Mouse (Mus musculus): ENCODE results near the gene Hipk3. TPM values are rescaled to one million over a fixed set of nuclear protein-coding genes. Genes with fewer than 3 reads are reported as not detected.

Gene Hipk3
- total and polyA plus RNA-seq, 2 experiments from 2014 or later: 29.7 to 213 TPM

DNA sequence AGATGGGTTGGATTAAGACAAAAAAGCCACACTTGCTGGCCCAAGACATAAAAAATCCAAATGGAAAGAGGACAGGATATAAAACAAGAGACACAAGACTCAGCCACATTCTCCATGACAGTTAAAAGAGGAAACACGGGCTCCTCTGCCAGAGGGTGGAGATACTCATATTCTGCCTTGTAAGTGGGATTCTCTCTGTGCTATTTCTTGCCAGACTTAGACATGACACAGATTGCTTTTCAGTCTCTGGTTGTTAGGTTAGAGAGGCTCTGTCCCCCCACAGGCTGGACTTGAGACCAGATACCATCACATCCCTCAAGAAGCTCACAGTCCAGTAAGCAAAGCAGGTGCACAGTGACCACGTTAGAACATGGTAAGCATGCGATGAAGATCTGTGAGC is 81.2 kb downstream of the Hipk3 start:
- Histone ChIP-seq H3K4me1 (ENCODE audit: control insufficient read depth, insufficient read depth) (0 out of 2 replicates have a peak, but pooled peaks cover 6% of the 10 kb centered on the region), H3K9me3 (replicated peaks; ENCODE audit: control insufficient read depth, low read length) (no peaks in the 10 kb centered on the region), H3K9ac (replicated peaks; ENCODE audit: low read depth, low read length) (no peak overlapping the region), H3K4me3 (ENCODE audit: low read depth, low read length) (no peak overlapping the region), H3K27me3 (ENCODE audit: control insufficient read depth, insufficient read depth, low read length) (peaks cover 49% of the 10 kb centered on the region), H3K4me2 (ENCODE audit: low read depth, low read length) (no peak overlapping the region), H3K27ac (ENCODE audit: low read depth) (no peak overlapping the region), H3K36me3 (replicated peaks; ENCODE audit: control insufficient read depth, insufficient read depth, low read length) (no peaks in the 10 kb centered on the region)
- 80% methylated on average over 3 of the region's 3 CpGs for WGBS
- no peak for TF ChIP-seq EP300 (IDR thresholded peaks at IDR 0.05; ENCODE audit: low read depth)
- TF ChIP-seq CTCF (IDR thresholded peaks at IDR 0.05; ENCODE audit: low read depth): no peak
- no peak for DNase-seq (ENCODE audit: low spot score)
- ATAC-seq (ENCODE audit: insufficient read depth, low read depth): no peak

DNA sequence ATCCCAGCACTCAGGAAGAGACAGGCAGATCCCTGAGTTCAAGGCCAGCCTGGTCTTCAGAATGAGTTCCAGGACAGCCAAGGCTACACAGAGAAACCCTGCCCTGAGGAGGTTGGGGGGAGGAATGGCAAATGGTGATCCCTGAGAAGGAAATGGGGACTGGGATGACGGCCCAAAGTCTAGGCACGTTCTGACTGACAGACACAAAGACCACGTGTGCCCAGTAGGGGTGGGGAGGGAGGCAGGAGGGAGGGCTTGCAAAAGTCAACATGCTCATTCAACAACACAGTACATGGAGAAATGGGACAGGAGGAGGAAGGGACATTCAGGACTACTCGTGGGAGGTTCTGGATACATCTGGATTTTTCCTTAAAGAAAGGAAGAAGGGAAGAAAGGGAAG is 81.8 kb downstream of the Hipk3 start:
- WGBS: 26% methylated on average over 4 of the region's 4 CpGs
- H3K4me2 ChIP-seq (ENCODE audit: low read depth, low read length): no peak overlapping the region

DNA sequence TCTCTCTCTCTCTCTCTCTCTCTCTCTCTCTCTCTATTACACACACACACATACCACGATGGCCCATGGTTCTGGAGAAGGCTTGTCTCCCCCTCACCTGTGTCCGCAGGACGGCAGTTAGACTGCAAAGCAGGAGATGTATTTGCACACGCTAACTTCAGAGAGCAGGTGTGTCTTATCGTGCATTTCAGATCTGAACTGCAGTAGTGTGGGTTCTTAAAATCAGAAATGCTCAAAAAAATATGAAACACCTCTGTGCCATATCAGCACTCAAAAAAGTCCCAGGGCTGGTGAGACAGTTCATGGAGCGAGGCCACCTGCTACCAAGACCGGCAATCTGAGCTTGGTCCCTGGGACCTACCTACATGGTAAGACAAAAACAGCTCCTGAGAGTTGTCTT is 82.4 kb downstream of the Hipk3 start:
- no peak for TF ChIP-seq EP300 (IDR thresholded peaks at IDR 0.05; ENCODE audit: low read depth)
- no peak for TF ChIP-seq CTCF (IDR thresholded peaks at IDR 0.05; ENCODE audit: low read depth)
- no peaks in the 10 kb centered on the region for H3K9me3 ChIP-seq (replicated peaks; ENCODE audit: control insufficient read depth, low read length)
- 0 out of 2 replicates have a peak, but pooled peaks cover 6% of the 10 kb centered on the region for H3K4me1 ChIP-seq (ENCODE audit: control insufficient read depth, insufficient read depth)
- no peak overlapping the region for H3K27ac ChIP-seq (ENCODE audit: low read depth)
- H3K27me3 ChIP-seq (ENCODE audit: control insufficient read depth, insufficient read depth, low read length): peaks cover 58% of the 10 kb centered on the region
- no peak for DNase-seq (ENCODE audit: low spot score)
- no peak for ATAC-seq (ENCODE audit: insufficient read depth, low read depth)
- no peak overlapping the region for H3K4me2 ChIP-seq (ENCODE audit: low read depth, low read length)
- H3K9ac ChIP-seq (replicated peaks; ENCODE audit: low read depth, low read length): no peak overlapping the region
- WGBS: 92% methylated on average over 7 of the region's 7 CpGs
- no peak overlapping the region for H3K4me3 ChIP-seq (ENCODE audit: low read depth, low read length)
- H3K36me3 ChIP-seq (replicated peaks; ENCODE audit: control insufficient read depth, insufficient read depth, low read length): no peaks in the 10 kb centered on the region

More for the DNA sequence above, 81.8 kb downstream of the Hipk3 start:
- TF ChIP-seq EP300 (IDR thresholded peaks at IDR 0.05; ENCODE audit: low read depth) (no peak), CTCF (IDR thresholded peaks at IDR 0.05; ENCODE audit: low read depth) (no peak)
- no peaks in the 10 kb centered on the region for H3K9me3 ChIP-seq (replicated peaks; ENCODE audit: control insufficient read depth, low read length)
- ATAC-seq (ENCODE audit: insufficient read depth, low read depth) (no peak), DNase-seq (ENCODE audit: low spot score) (no peak)
- no peaks in the 10 kb centered on the region for H3K36me3 ChIP-seq (replicated peaks; ENCODE audit: control insufficient read depth, insufficient read depth, low read length)
- H3K4me3 ChIP-seq (ENCODE audit: low read depth, low read length): no peak overlapping the region
- H3K4me1 ChIP-seq (ENCODE audit: control insufficient read depth, insufficient read depth): 0 out of 2 replicates have a peak, but pooled peaks cover 6% of the 10 kb centered on the region
- H3K27ac ChIP-seq (ENCODE audit: low read depth): no peak overlapping the region
- no peak overlapping the region for H3K9ac ChIP-seq (replicated peaks; ENCODE audit: low read depth, low read length)
- peaks cover 54% of the 10 kb centered on the region for H3K27me3 ChIP-seq (ENCODE audit: control insufficient read depth, insufficient read depth, low read length)

DNA sequence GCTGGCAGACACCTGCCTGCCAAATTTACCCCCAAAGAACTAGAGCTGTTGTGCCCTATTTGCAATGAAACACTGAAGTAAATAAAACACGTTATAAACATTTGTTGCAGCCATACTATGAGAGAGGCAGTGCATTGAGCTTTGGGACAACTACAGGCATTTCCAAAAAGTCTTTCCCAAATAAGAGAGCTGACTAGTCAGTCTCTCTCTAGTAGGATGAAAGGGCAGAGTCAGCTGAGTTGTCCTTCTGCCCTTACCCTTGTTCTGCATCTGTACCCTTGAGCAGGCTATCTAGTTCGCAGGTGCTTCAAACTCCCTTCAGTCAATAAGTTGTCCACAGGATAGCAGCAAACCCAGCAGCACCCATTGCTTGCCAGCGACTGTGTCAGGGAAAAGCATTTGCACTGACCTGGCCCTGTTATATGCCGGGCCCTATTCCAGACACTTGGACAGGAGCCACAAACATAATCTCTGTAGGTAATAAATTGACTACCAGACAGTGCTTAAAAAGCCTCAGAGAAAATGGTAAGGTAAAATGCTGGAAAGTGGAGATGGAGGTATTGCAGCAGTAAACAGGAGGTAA is 83.2 kb downstream of the Hipk3 start, which contains the start of gene D430041D05Rik:
Gene D430041D05Rik (minus strand): TSS at position 51 of the 583 bp plus-strand sequence.
- 0 out of 2 replicates have a peak, but pooled peaks cover 6% of the 10 kb centered on the region for H3K4me1 ChIP-seq (ENCODE audit: control insufficient read depth, insufficient read depth)
- DNase-seq (ENCODE audit: low spot score): no peak
- TF ChIP-seq EP300 (IDR thresholded peaks at IDR 0.05; ENCODE audit: low read depth) (no peak), CTCF (IDR thresholded peaks at IDR 0.05; ENCODE audit: low read depth) (no peak)
- no peak for ATAC-seq (ENCODE audit: insufficient read depth, low read depth)
- H3K36me3 ChIP-seq (replicated peaks; ENCODE audit: control insufficient read depth, insufficient read depth, low read length): no peaks in the 10 kb centered on the region
- H3K27me3 ChIP-seq (ENCODE audit: control insufficient read depth, insufficient read depth, low read length): peaks cover 58% of the 10 kb centered on the region
- WGBS: 54% methylated on average over 4 of the region's 4 CpGs
- no peaks in the 10 kb centered on the region for H3K9me3 ChIP-seq (replicated peaks; ENCODE audit: control insufficient read depth, low read length)
- H3K9ac ChIP-seq (replicated peaks; ENCODE audit: low read depth, low read length): peak within 1 kb of the TSS; percentile 56
- peak within 1 kb of the TSS; percentile 58 for H3K4me3 ChIP-seq (ENCODE audit: low read depth, low read length)
- no peak within 1 kb of the TSS for H3K27ac ChIP-seq (ENCODE audit: low read depth)
- H3K4me2 ChIP-seq (ENCODE audit: low read depth, low read length): peak within 1 kb of the TSS; percentile 93

DNA sequence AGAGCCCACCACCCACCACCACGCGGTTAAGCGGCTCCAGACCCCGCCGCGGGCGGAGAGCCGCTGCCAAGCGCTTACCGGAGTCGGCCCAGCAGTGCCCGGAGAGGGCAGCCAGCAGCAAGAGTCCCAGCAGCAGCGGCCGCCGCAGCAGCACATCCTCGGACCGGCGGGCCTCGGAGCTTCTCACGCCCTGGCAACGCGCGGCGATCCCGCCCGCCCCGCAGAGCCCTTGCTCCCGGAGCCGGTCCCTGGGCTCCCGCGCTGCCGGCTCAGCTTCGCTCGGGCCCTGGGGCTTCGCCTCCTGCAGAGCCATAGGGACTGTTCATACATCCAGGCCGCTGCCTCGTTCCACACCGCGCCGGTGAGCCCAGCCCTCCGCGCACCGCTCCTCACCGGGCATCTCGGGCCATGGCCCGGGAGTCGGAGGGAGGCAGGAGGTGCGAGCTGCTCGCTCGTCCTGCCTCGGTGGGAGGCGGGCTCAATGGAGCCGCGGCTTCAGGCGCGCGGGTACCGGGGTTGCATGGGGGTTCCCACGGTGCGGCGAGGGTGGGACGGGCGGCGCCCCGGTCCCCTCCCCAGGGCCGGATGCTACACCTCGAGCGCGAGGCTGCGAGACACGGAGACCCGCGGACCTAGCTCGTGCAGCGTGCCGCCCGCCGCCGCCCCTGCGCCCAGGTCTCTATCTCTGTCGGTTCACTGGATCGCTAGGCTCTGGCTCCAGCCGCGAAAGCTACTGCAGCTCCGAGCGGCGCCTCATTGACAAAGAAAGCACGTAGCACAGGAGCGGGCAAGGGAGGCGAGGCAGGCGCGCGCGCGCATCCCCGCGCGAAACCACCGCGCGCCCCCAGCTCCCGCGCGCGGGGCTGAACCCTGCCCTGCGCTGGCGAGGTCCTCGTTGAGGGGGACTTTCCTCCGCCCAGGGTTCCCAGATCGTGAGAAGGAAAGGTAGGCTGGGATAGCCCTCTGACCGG is 84.1 kb downstream of the Hipk3 start:
- Histone ChIP-seq H3K9ac (replicated peaks; ENCODE audit: low read depth, low read length) (peak overlapping the region; percentile 56), H3K4me3 (ENCODE audit: low read depth, low read length) (peak overlapping the region; percentile 58), H3K4me2 (ENCODE audit: low read depth, low read length) (peak overlapping the region; percentile 93), H3K36me3 (replicated peaks; ENCODE audit: control insufficient read depth, insufficient read depth, low read length) (no peaks in the 10 kb centered on the region), H3K4me1 (ENCODE audit: control insufficient read depth, insufficient read depth) (0 out of 2 replicates have a peak, but pooled peaks cover 6% of the 10 kb centered on the region), H3K27ac (ENCODE audit: low read depth) (no peak overlapping the region), H3K27me3 (ENCODE audit: control insufficient read depth, insufficient read depth, low read length) (peaks cover 58% of the 10 kb centered on the region), H3K9me3 (replicated peaks; ENCODE audit: control insufficient read depth, low read length) (no peaks in the 10 kb centered on the region)
- TF ChIP-seq EP300 (IDR thresholded peaks at IDR 0.05; ENCODE audit: low read depth) (no peak), CTCF (IDR thresholded peaks at IDR 0.05; ENCODE audit: low read depth) (no peak)
- under 1% methylated on average over 105 of the region's 111 CpGs for WGBS
- ATAC-seq (ENCODE audit: insufficient read depth, low read depth) (peak; percentile 44; the same call in 1 of the 2 replicates), DNase-seq (ENCODE audit: low spot score) (no peak)

Data from heart, postnatal 0 days (tissue).